Mouse (Mus musculus): Measurements from ENCODE around the gene Pgap2.

Pgap2 gene

DNA sequence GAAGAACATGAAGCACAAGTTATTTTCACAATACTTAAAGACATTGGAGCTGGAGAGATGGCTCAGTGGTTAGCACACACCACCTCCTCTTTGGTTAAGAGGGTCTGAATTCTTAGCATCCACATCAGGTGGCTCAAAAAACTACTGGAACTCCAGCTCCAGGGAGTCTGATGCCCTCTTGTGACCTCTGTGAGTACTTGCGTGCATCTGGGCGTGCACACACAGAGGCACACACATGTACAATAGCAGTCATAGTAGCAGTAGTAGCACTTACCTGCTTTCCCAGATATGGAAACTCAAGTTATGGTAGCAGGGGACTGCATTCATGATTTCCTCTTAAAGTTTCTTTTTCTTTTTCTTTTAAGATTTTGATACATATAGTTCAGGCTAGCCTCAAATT lies 53.0 kb downstream of the Pgap2 start:
- in situ Hi-C loops (cut with MboI, MseI): loop anchor here in 1 of 2 experiments (5.0 kb wide), 1 partner anchor 54 kb away; no protein-coding TSS in a partner anchor

DNA sequence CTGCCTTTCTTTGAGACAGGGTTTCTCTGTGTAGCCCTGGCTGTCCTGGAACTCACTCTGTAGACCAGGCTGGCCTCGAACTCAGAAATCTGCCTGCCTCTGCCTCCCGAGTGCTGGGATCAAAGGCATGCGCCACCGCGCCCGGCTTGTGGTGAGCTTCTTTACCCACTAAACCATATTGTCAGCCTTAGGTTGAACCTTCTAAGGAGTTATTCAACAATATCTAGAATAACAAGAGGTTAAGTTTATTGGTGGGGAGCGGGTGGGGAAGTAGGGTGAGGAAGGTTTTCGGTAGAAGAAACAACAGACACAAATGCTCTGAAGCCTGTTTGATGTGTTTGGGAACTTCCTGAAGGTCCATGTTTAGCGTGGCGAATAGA lies 56.0 kb downstream of the Pgap2 start:
- in situ Hi-C loops (cut with MboI, MseI): loop anchor here (5.0 kb wide), 2 partner anchors 81 to 156 kb away; no protein-coding TSS in a partner anchor

DNA sequence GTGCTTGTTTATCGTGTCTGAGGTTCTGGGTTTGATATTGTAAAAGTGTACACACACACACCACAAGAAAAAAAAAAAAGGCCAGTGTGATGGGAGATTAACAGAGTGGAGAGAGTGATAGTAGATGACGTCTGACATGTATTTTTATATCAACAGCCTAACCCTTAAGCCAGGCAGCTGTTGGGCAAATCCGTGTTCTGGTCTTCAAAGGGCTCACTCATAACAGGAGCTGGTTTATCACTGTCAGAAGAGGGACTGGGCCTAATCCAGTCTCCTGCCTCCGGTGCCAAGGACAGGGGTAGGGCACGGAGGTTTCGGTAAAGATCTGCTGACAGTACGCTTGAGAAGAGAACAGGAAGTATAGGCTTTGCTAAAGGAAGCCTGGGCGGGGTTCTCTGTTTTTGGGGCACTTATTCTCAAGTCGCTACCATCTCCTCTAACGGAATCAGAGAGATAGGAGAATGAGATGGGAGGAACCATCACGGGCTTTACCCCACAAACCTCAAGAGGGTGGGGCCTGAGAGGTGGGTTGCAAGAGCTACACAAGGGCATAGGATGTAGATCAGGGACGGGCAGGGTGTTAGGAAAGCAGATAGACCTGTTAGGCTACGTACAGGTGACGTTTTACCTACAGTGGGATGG lies 56.5 kb downstream of the Pgap2 start:
- in situ Hi-C loops (cut with MboI, MseI): loop anchor here (5.0 kb wide), 2 partner anchors 81 to 156 kb away; no protein-coding TSS in a partner anchor

DNA sequence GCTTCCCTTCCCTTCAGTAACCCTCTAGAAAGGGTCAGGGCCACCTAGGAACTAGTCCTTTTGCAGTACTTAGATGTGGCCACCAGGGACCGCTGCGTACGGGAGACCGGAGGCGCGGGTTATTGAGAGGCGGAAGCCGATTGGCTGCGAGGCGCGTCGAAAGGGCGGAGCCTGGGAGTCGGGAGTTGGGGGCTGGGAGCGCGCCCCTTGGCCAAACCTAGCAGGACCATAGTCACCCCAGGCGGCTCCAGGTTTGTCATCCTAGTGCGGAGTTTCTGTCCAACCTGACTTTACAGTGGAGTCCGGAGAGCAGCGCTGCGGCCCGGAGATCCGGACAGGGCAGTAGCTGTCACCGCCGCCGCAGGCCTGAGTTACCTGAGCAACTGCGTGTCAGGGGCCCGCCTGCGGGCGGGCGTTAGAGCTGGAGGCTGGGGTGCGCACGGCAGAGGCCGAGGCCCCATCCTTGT lies 57.1 kb downstream of the Pgap2 start:
- in situ Hi-C loops (cut with MboI, MseI): loop anchor here (5.0 kb wide), 2 partner anchors 80 to 155 kb away; no protein-coding TSS in a partner anchor

DNA sequence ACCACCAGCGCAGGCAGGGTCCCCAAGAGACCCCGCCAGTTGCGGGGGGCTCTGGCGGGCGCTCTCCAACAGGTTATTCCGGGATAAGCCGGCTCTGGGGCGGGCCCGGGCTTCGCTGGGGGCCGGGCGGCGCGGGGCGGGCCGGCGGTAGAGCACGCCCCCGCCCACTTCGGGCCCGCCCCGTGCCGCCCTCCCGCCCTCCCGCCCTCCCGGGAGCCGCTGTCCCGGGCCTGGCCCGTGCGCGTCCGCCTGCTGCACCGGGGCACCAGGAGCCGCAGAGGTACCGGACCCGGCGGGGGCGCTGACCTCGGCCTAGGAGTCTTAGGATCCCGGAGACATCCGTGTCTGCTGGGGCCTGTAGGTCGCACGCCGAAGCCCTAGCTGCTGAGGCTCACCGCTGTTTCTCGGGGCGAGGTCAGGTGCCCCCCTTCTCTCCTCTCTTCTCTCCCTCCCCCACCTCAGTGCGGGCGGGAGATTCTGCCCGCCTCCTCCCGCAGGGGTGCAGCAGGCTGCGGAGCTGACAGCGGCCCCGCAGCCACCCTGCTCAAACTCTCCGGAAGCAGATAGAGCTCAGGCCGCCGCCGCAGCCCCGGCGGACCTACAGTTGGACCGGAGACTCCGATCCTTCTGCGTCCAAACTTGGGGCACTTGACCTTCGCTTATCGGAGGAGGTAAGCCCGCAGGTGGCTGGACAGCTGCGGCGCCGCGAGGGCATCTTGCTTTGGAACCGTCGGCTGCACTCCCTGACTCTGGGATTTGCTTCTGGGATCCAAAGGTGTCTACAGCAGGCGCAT lies 57.8 kb downstream of the Pgap2 start, which contains the start of gene Stim1:
Gene Stim1 (plus strand): TSS at position 206 of the 794 bp plus-strand sequence.
- in situ Hi-C loops (cut with MboI, MseI): loop anchor here (5.0 kb wide), 2 partner anchors 80 to 155 kb away; no protein-coding TSS in a partner anchor

DNA sequence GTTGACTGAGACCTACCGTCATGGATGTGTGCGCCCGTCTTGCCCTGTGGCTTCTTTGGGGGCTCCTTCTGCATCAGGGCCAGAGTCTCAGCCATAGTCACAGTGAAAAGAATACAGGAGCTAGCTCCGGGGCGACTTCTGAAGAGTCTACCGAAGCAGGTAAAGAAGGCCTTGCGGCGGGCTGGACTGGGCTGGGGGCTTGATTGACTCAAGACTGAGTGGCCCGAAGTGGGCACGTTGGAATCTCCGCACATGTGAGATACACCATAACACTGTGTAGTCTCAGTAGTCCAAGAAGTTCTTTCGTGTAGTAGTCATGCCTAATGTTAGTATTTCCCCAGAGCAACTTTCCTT lies 58.4 kb downstream of the Pgap2 start:
- in situ Hi-C loops (cut with MboI, MseI): loop anchor here (5.0 kb wide), 2 partner anchors 79 to 154 kb away; no protein-coding TSS in a partner anchor

DNA sequence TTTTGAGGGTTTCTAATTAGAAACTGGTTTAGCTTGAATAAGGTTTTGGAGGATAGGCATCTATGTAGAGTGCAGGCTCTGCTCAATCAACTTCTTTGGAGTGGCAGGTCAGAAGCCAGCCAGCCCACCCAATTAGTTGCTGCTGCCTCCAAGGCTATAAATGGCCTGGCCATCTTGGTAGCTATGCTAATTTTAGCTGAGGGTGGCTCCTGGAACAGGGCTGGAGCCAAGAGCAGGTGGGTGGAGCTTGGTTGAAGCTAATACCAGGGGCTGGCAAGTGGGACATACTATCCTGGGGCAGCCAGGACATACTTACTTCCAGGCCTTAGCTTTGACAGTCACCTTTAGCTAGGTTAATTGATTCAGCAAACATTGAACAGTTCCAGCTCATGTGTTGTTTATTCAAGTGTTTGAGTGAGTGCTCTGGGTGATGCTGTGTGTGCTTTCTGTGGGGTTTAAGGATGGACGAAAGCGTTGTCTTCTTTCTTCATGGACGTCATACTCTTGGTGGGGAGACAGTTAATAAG lies 62.5 kb downstream of the Pgap2 start:
- in situ Hi-C loops (cut with MboI, MseI): no loop called here

DNA sequence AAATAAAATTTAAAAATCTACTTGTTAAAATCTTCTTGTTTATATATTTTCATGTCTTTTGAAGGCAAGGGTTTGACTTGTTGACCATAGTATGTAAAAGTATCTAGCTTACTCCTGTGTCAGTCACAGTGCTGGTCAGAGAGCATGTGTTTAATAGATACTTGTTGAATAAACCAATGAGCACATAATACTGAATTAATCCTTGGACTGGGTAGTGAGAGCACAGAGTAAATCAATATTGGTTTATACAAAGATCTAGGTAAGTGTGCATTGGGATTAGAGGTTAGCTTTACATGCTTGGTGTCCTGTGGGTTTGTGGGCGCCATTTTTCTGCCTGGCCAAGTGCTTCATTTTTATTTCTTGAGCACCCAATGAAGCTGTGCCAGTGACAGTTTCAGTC lies 71.4 kb downstream of the Pgap2 start:
- in situ Hi-C loops (cut with MboI, MseI): no loop called here

DNA sequence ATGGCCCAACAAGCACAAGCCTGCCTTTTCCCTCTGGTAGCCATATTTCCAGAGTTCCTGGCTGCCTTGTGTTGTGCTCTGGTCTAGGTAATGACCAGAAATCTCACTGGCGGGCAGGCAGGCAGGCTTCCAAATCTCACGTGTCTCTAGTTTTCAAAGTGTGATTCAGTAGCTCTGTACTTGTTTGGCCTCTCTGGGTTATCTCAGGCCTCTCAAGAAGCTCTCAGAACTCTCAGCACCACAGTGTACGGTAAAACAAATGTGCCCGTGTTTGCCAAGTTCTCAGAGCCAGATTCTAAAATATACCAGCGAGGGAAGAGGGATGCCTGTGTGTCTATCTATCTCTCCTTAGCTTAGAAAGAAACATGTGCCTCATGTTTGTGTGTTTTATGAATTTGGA lies 72.3 kb downstream of the Pgap2 start:
- in situ Hi-C loops (cut with MboI, MseI): no loop called here
